Mouse (Mus musculus): ENCODE data around the gene Tmem95. TPM values are rescaled to one million over a fixed set of nuclear protein-coding genes. Genes with fewer than 3 reads are reported as not detected.

Gene Tmem95
- not detected in 2 replicates for polyA plus RNA-seq (2014; fragmentation: Nextera tagmentation; extraction: Ambion mirVana)

GRCm38 (mm10) chr11:69877878-69878277, at the start of gene Tmem95:
TSS of gene Tmem95 (minus strand) at chr11:69878018.
- Histone ChIP-seq H3K9ac (ENCODE audit: low read length) (no peak within 1 kb of the TSS; the same call in 1 of the 2 replicates), H3K27me3 (ENCODE audit: control insufficient read depth, insufficient read depth, low read length) (peaks cover 3% of the 10 kb centered on the region; the same call in 1 of the 2 replicates), H3K27ac (ENCODE audit: low read depth, low read length) (no peak within 1 kb of the TSS; the same call in 1 of the 2 replicates), H3K36me3 (ENCODE audit: control insufficient read depth, insufficient read depth, low read length) (no peaks in the 10 kb centered on the region), H3K4me3 (ENCODE audit: low read depth, low read length) (no peak within 1 kb of the TSS), H3K4me2 (peak within 1 kb of the TSS; percentile 12), H3K9me3 (ENCODE audit: control insufficient read depth, low read length) (no peaks in the 10 kb centered on the region), H3K4me1 (ENCODE audit: control insufficient read depth, insufficient read depth, low read length) (peaks cover 19% of the 10 kb centered on the region)
- WGBS, result 89% methylated on average over 11 of the region's 11 CpGs
- ATAC-seq (ENCODE audit: low FRiP score), result no peak
- no peak for DNase-seq (ENCODE audit: low spot score, missing footprints)

- no peaks in the 10 kb centered on the region for H3K36me3 ChIP-seq (ENCODE audit: control insufficient read depth, insufficient read depth, low read length)
- no peaks in the 10 kb centered on the region for H3K27me3 ChIP-seq (ENCODE audit: control insufficient read depth, insufficient read depth, low read length)
- no peak overlapping the region for H3K9ac ChIP-seq (ENCODE audit: low read length)
- ATAC-seq (ENCODE audit: low FRiP score), result no peak
- H3K4me2 ChIP-seq, result no peak overlapping the region
- WGBS, result 98% methylated on average over 2 of the region's 2 CpGs
- no peak overlapping the region for H3K27ac ChIP-seq (ENCODE audit: low read depth, low read length)
- DNase-seq (ENCODE audit: low spot score, missing footprints), result no peak
- no peak overlapping the region for H3K4me3 ChIP-seq (ENCODE audit: low read depth, low read length)
- H3K4me1 ChIP-seq (ENCODE audit: control insufficient read depth, insufficient read depth, low read length), result no peaks in the 10 kb centered on the region
- H3K9me3 ChIP-seq (ENCODE audit: control insufficient read depth, low read length), result no peaks in the 10 kb centered on the region
Observed at GRCm38 (mm10) chr11:69927501-69927900, 49.7 kb upstream of the Tmem95 start.

GRCm38 (mm10) chr11:69922796-69923195, 45.0 kb upstream of the Tmem95 start:
- H3K9me3 ChIP-seq (ENCODE audit: control insufficient read depth, low read length), result no peaks in the 10 kb centered on the region
- no peak overlapping the region for H3K27ac ChIP-seq (ENCODE audit: low read depth, low read length)
- H3K36me3 ChIP-seq (ENCODE audit: control insufficient read depth, insufficient read depth, low read length), result peaks cover 6% of the 10 kb centered on the region
- no peak overlapping the region for H3K4me3 ChIP-seq (ENCODE audit: low read depth, low read length)
- no peak for ATAC-seq (ENCODE audit: low FRiP score)
- WGBS, result 68% methylated on average over 3 of the region's 3 CpGs
- 0 out of 2 replicates have a peak overlapping the region, but pooled peaks have one; percentile 4 for H3K9ac ChIP-seq (ENCODE audit: low read length)
- H3K4me1 ChIP-seq (ENCODE audit: control insufficient read depth, insufficient read depth, low read length), result peaks cover 14% of the 10 kb centered on the region
- H3K4me2 ChIP-seq, result peak overlapping the region; percentile 51; the same call in 1 of the 2 replicates
- no peak for DNase-seq (ENCODE audit: low spot score, missing footprints)
- no peaks in the 10 kb centered on the region for H3K27me3 ChIP-seq (ENCODE audit: control insufficient read depth, insufficient read depth, low read length)

- Histone ChIP-seq H3K4me3 (ENCODE audit: low read depth, low read length) (peak overlapping the region; percentile 95), H3K9ac (ENCODE audit: low read length) (peak overlapping the region; percentile 74), H3K27ac (ENCODE audit: low read depth, low read length) (peak overlapping the region; percentile 92), H3K36me3 (ENCODE audit: control insufficient read depth, insufficient read depth, low read length) (peaks cover 11% of the 10 kb centered on the region), H3K9me3 (ENCODE audit: control insufficient read depth, low read length) (no peaks in the 10 kb centered on the region), H3K4me2 (peak overlapping the region; percentile 51), H3K4me1 (ENCODE audit: control insufficient read depth, insufficient read depth, low read length) (peaks cover 14% of the 10 kb centered on the region), H3K27me3 (ENCODE audit: control insufficient read depth, insufficient read depth, low read length) (no peaks in the 10 kb centered on the region)
- no peak for DNase-seq (ENCODE audit: low spot score, missing footprints)
- no peak for ATAC-seq (ENCODE audit: low FRiP score)
- WGBS, result 5% methylated on average over 12 of the region's 12 CpGs
Observed at GRCm38 (mm10) chr11:69922012-69922756, 44.4 kb upstream of the Tmem95 start.

- peaks cover 14% of the 10 kb centered on the region for H3K36me3 ChIP-seq (ENCODE audit: control insufficient read depth, insufficient read depth, low read length)
- peaks cover 14% of the 10 kb centered on the region for H3K4me1 ChIP-seq (ENCODE audit: control insufficient read depth, insufficient read depth, low read length)
- no peaks in the 10 kb centered on the region for H3K9me3 ChIP-seq (ENCODE audit: control insufficient read depth, low read length)
Observed at GRCm38 (mm10) chr11:69921114-69922011, 43.5 kb upstream of the Tmem95 start, which contains the start of gene Eif5a. TSS of gene Eif5a (minus strand) at chr11:69921958.

GRCm38 (mm10) chr11:69920266-69921031, 42.6 kb upstream of the Tmem95 start:
- DNase-seq (ENCODE audit: low spot score, missing footprints) (peak; percentile 94), ATAC-seq (ENCODE audit: low FRiP score) (peak; percentile 45)
- H3K4me2 ChIP-seq, result peak overlapping the region; percentile 87
- H3K9ac ChIP-seq (ENCODE audit: low read length), result peak overlapping the region; percentile 94
- peaks cover 19% of the 10 kb centered on the region for H3K4me1 ChIP-seq (ENCODE audit: control insufficient read depth, insufficient read depth, low read length)
- peaks cover 19% of the 10 kb centered on the region for H3K36me3 ChIP-seq (ENCODE audit: control insufficient read depth, insufficient read depth, low read length)
- H3K27ac ChIP-seq (ENCODE audit: low read depth, low read length), result peak overlapping the region; percentile 88
- H3K27me3 ChIP-seq (ENCODE audit: control insufficient read depth, insufficient read depth, low read length), result no peaks in the 10 kb centered on the region
- no peaks in the 10 kb centered on the region for H3K9me3 ChIP-seq (ENCODE audit: control insufficient read depth, low read length)
- WGBS, result under 1% methylated on average over 51 of the region's 65 CpGs
- H3K4me3 ChIP-seq (ENCODE audit: low read depth, low read length), result peak overlapping the region; percentile 95

More at GRCm38 (mm10) chr11:69921114-69922011, 43.5 kb upstream of the Tmem95 start, which contains the start of gene Eif5a:
- under 1% methylated on average over 78 of the region's 78 CpGs for WGBS
- H3K4me2 ChIP-seq, result peak within 1 kb of the TSS; percentile 87
- ATAC-seq (ENCODE audit: low FRiP score), result peak; percentile 96
- H3K9ac ChIP-seq (ENCODE audit: low read length), result peak within 1 kb of the TSS; percentile 94
- H3K27me3 ChIP-seq (ENCODE audit: control insufficient read depth, insufficient read depth, low read length), result no peaks in the 10 kb centered on the region
- peak; percentile 100 for DNase-seq (ENCODE audit: low spot score, missing footprints)
- H3K27ac ChIP-seq (ENCODE audit: low read depth, low read length), result peak within 1 kb of the TSS; percentile 92
- H3K4me3 ChIP-seq (ENCODE audit: low read depth, low read length), result peak within 1 kb of the TSS; percentile 95

- ATAC-seq (ENCODE audit: low FRiP score), result no peak
- WGBS, result 3% methylated on average over 17 of the region's 17 CpGs
- H3K36me3 ChIP-seq (ENCODE audit: control insufficient read depth, insufficient read depth, low read length), result peaks cover 21% of the 10 kb centered on the region
- peak overlapping the region; percentile 95 for H3K4me3 ChIP-seq (ENCODE audit: low read depth, low read length)
- no peaks in the 10 kb centered on the region for H3K27me3 ChIP-seq (ENCODE audit: control insufficient read depth, insufficient read depth, low read length)
- peak overlapping the region; percentile 94 for H3K9ac ChIP-seq (ENCODE audit: low read length)
- peaks cover 25% of the 10 kb centered on the region for H3K4me1 ChIP-seq (ENCODE audit: control insufficient read depth, insufficient read depth, low read length)
- H3K27ac ChIP-seq (ENCODE audit: low read depth, low read length), result peak overlapping the region; percentile 88
- H3K9me3 ChIP-seq (ENCODE audit: control insufficient read depth, low read length), result no peaks in the 10 kb centered on the region
- peak; percentile 95 for DNase-seq (ENCODE audit: low spot score, missing footprints)
- peak overlapping the region; percentile 87 for H3K4me2 ChIP-seq
Observed at GRCm38 (mm10) chr11:69919661-69920265, 41.9 kb upstream of the Tmem95 start.

GRCm38 (mm10) chr11:69919053-69919452, 41.2 kb upstream of the Tmem95 start:
- Histone ChIP-seq H3K27ac (ENCODE audit: low read depth, low read length) (no peak overlapping the region), H3K9ac (ENCODE audit: low read length) (no peak overlapping the region), H3K4me1 (ENCODE audit: control insufficient read depth, insufficient read depth, low read length) (peaks cover 29% of the 10 kb centered on the region), H3K27me3 (ENCODE audit: control insufficient read depth, insufficient read depth, low read length) (no peaks in the 10 kb centered on the region), H3K36me3 (ENCODE audit: control insufficient read depth, insufficient read depth, low read length) (peaks cover 21% of the 10 kb centered on the region), H3K9me3 (ENCODE audit: control insufficient read depth, low read length) (no peaks in the 10 kb centered on the region), H3K4me2 (peak overlapping the region; percentile 87), H3K4me3 (ENCODE audit: low read depth, low read length) (peak overlapping the region; percentile 95; the same call in 1 of the 2 replicates)
- no peak for DNase-seq (ENCODE audit: low spot score, missing footprints)
- WGBS, result 84% methylated on average over 9 of the region's 9 CpGs
- ATAC-seq (ENCODE audit: low FRiP score), result no peak

Measured in midbrain, embryonic 11.5 days (tissue).